ENCODE assay signal across 22 mouse cellular contexts in genomic region chr14:38703894-38704293, GRCm38 (mm10).
DNase-seq lines count a peak whose midpoint lies in the region; ATAC-seq lines count a peak whose summit lies in the region.
"Had no signal": no experiment of that assay in that cellular context is flagged by ENCODE, and none has a peak within 500 bp of the region (broad histone marks: within the 10 kb centered on the region; RNA-seq: fewer than 3 reads in every experiment).

No protein-coding gene starts in this region.

- no peaks in the 10 kb centered on the region for H3K9me3 ChIP-seq in forebrain, embryonic 12.5 days
- no peaks in the 10 kb centered on the region for H3K9me3 ChIP-seq in forebrain, embryonic 16.5 days (ENCODE audit: control insufficient read depth, low read length)
- no peaks in the 10 kb centered on the region for H3K9me3 ChIP-seq in midbrain, embryonic 15.5 days
- H3K9me3 ChIP-seq: heart, embryonic 15.5 days; neural tube, embryonic 12.5 days had no signal

- no peaks in the 10 kb centered on the region for H3K36me3 ChIP-seq in forebrain, embryonic 12.5 days (replicated peaks)
- H3K36me3 ChIP-seq in forebrain, embryonic 16.5 days (ENCODE audit: control insufficient read depth, insufficient read depth): no peaks in the 10 kb centered on the region
- H3K36me3 ChIP-seq in midbrain, embryonic 15.5 days (replicated peaks): no peaks in the 10 kb centered on the region
- H3K36me3 ChIP-seq: heart, embryonic 15.5 days; neural tube, embryonic 12.5 days had no signal

- no peak overlapping the region for H3K4me2 ChIP-seq in forebrain, embryonic 12.5 days
- H3K4me2 ChIP-seq in forebrain, embryonic 16.5 days (ENCODE audit: low read length): no peak overlapping the region
- no peak overlapping the region for H3K4me2 ChIP-seq in midbrain, embryonic 15.5 days
- H3K4me2 ChIP-seq: heart, embryonic 15.5 days; neural tube, embryonic 12.5 days had no signal

- H3K27ac ChIP-seq in forebrain, embryonic 12.5 days: no peak overlapping the region
- H3K27ac ChIP-seq in forebrain, embryonic 16.5 days (ENCODE audit: low read length): no peak overlapping the region
- H3K27ac ChIP-seq in midbrain, embryonic 15.5 days: 0 out of 2 replicates have a peak overlapping the region, but pooled peaks have one; percentile 44
- H3K27ac ChIP-seq: heart, embryonic 15.5 days; left cerebral cortex, adult 2 months; neural tube, embryonic 12.5 days had no signal

- peak; percentile 25 for DNase-seq in Muller cell, postnatal 12 days (ENCODE audit: inconsistent ontology term)
- peak; percentile 45 for DNase-seq in brain, adult 2 months (ENCODE audit: low read depth, low spot score)
- DNase-seq in gastrocnemius, postnatal 4 days (ENCODE audit: low spot score in 2 of 2): no peak
- DNase-seq in right cerebral cortex, postnatal 10 days (ENCODE audit: low spot score in 2 of 2): no peak
- DNase-seq: adrenal gland, adult 8-10 months; cerebellum, adult 11 months; gastrocnemius, postnatal 14 days; heart, postnatal 4 days; kidney, adult 8-10 months; kidney, postnatal 25 days; layer of hippocampus, adult 9-11 months; left cerebral cortex, postnatal 4 days; liver; lung, postnatal 10 days; thymus, postnatal 25 days had no signal

- H3K4me3 ChIP-seq in forebrain, embryonic 12.5 days (replicated peaks): no peak overlapping the region
- H3K4me3 ChIP-seq in forebrain, embryonic 16.5 days (replicated peaks; ENCODE audit: low read length): no peak overlapping the region
- no peak overlapping the region for H3K4me3 ChIP-seq in midbrain, embryonic 15.5 days
- H3K4me3 ChIP-seq: heart, embryonic 15.5 days; left cerebral cortex, adult 2 months; neural tube, embryonic 12.5 days had no signal

- WGBS in forebrain, embryonic 12.5 days: 7% methylated on average over 4 of the region's 4 CpGs
- 14% methylated on average over 4 of the region's 4 CpGs for WGBS in forebrain, embryonic 16.5 days
- 12% methylated on average over 4 of the region's 4 CpGs for WGBS in midbrain, embryonic 15.5 days

- ATAC-seq in forebrain, embryonic 12.5 days (ENCODE audit: low FRiP score): peak; percentile 60; the same call in 1 of the 2 replicates
- no peak for ATAC-seq in forebrain, embryonic 16.5 days
- ATAC-seq in midbrain, embryonic 15.5 days (replicated peaks): 0 out of 2 replicates have a peak, but pooled peaks have one; percentile 35
- ATAC-seq: Patski had no signal

- H3K9ac ChIP-seq in forebrain, embryonic 12.5 days: no peak overlapping the region
- no peak overlapping the region for H3K9ac ChIP-seq in forebrain, embryonic 16.5 days (replicated peaks; ENCODE audit: low read depth, low read length)
- no peak overlapping the region for H3K9ac ChIP-seq in midbrain, embryonic 15.5 days
- H3K9ac ChIP-seq: heart, embryonic 15.5 days; neural tube, embryonic 12.5 days had no signal

- H3K27me3 ChIP-seq in forebrain, embryonic 12.5 days: no peaks in the 10 kb centered on the region
- H3K27me3 ChIP-seq in forebrain, embryonic 16.5 days (replicated peaks; ENCODE audit: control insufficient read depth, insufficient read depth, low read length): no peaks in the 10 kb centered on the region
- no peaks in the 10 kb centered on the region for H3K27me3 ChIP-seq in midbrain, embryonic 15.5 days (replicated peaks)
- H3K27me3 ChIP-seq: heart, embryonic 15.5 days; neural tube, embryonic 12.5 days; Patski had no signal

- peaks cover 13% of the 10 kb centered on the region for H3K4me1 ChIP-seq in forebrain, embryonic 12.5 days
- no peaks in the 10 kb centered on the region; the same call in none of the 2 replicates for H3K4me1 ChIP-seq in forebrain, embryonic 16.5 days (replicated peaks; ENCODE audit: control insufficient read depth, insufficient read depth, low read length)
- H3K4me1 ChIP-seq in midbrain, embryonic 15.5 days: peaks cover 13% of the 10 kb centered on the region
- H3K4me1 ChIP-seq: heart, embryonic 15.5 days; neural tube, embryonic 12.5 days had no signal

Comparison
In these comparisons a context has a peak if more than half of its experiments do, and no peak if none do; other contexts are left out.
1. DNase-seq: peak in Muller cell, postnatal 12 days (single experiment) and brain, adult 2 months (single experiment); none in gastrocnemius, postnatal 4 days (0 of 2) and right cerebral cortex, postnatal 10 days (0 of 2).